Mouse (Mus musculus): ENCODE measurements at regions not wholly inside any gene's neighbourhood (a gene's known extent, or its start where the extent isn't known, plus 50 kb on each side); places are given as distances from the start of the nearest gene placed in this dataset.

DNA sequence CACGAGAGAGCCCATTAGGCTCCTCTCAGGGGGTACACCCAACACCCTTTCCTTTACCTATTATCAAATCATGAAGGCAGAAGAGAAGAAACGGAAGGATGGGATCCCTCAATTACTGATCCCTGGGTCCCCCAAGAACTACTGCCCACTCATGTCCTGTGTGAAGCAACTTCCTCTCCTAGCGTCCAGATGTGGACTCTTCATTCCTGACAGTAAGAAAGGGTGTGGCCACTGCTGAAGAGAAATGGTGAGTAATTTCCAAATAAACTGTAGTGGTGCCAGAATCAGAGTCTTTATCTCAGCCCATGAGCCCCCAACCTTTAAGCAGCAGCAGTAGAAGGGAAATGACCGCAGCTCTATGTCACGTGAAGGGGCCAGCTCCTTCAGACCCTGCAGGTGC lies 273.9 kb downstream of the Gm826 start:
- TF ChIP-seq POLR2A (IDR thresholded peaks at IDR 0.05; ENCODE audit: borderline replicate concordance, insufficient read depth, low read length) (no peak), CTCF (IDR thresholded peaks at IDR 0.05; ENCODE audit: borderline replicate concordance, insufficient read depth, low read depth, low read length) (no peak)
